Mouse (Mus musculus) thymus, adult 2 months (tissue): Measurements from ENCODE around the gene Osbp. TPM values are rescaled to one million over a fixed set of nuclear protein-coding genes. Genes with fewer than 3 reads are reported as not detected.

Experiments used
- DNase-seq: peaks from one replicate; pipeline ENCODE4 v3.0.0; 2021
- H3K27ac ChIP-seq: fragments of 200-500 bp; 2 replicates; pipeline ENCODE4 v1.5.1; 2012; ENCODE audit warnings: low read length, control low read depth; ENCODE audit not compliant: control insufficient read depth, insufficient read depth
- H3K27me3 ChIP-seq: fragments of 200-500 bp; 2 replicates; pipeline ENCODE4 v1.6.1; 2012; ENCODE audit warnings: mild to moderate bottlenecking, low read length, moderate library complexity, mixed read lengths; ENCODE audit not compliant: control insufficient read depth, insufficient read depth
- H3K36me3 ChIP-seq: fragments of 200-500 bp; 2 replicates; pipeline ENCODE4 v1.6.1; 2012; ENCODE audit warnings: mild to moderate bottlenecking, low read length, moderate library complexity; ENCODE audit not compliant: control insufficient read depth, insufficient read depth
- H3K4me1 ChIP-seq: fragments of 200-500 bp; replicated peaks from 2 replicates; pipeline ENCODE4 v1.6.1; 2012; ENCODE audit warnings: low read length; ENCODE audit not compliant: control insufficient read depth, insufficient read depth
- H3K4me3 ChIP-seq: fragments of 200-500 bp; 2 replicates; pipeline ENCODE4 v1.5.1; 2012; ENCODE audit warnings: mild to moderate bottlenecking, low read length, control low read depth, moderate library complexity; ENCODE audit not compliant: control insufficient read depth, insufficient read depth
- CTCF ChIP-seq: fragments of 200-500 bp; IDR thresholded peaks from 2 replicates; pipeline ENCODE4 v1.5.1; 2012; ENCODE audit warnings: mild to moderate bottlenecking, control low read depth, low read length, moderate library complexity, borderline replicate concordance; ENCODE audit not compliant: control insufficient read depth, poor library complexity, insufficient read depth; ENCODE audit errors: extremely low read depth
- POLR2A ChIP-seq: fragments of 200-500 bp; IDR thresholded peaks from 2 replicates; pipeline ENCODE4 v1.6.1; 2012; ENCODE audit warnings: mild to moderate bottlenecking, low read length, control low read depth, moderate library complexity; ENCODE audit not compliant: control insufficient read depth, poor library complexity, insufficient read depth; ENCODE audit errors: extremely low read depth
- WGBS: fragments of 180-500 bp; shearing (Covaris S2); methylation state at CpG from one replicate; pipeline ENCODE4 v1.1.7; 2018; 5-methylcytosine and 5-hydroxymethylcytosine counted together
- polyA plus RNA-seq: library from polyadenylated mRNA; depleted of rRNA; stranded (reverse); fragments of >200 nt; gene quantifications from 2 replicates; pipeline ENCODE4 v1.2.3, GENCODE M21; 2012

Osbp gene
- polyA plus RNA-seq, 1 experiment: 24.5 TPM

GRCm38 (mm10) chr19:12006361-12006947, 40.7 kb downstream of the Osbp start:
- TF ChIP-seq POLR2A (no peak), CTCF (0 out of 2 replicates have a peak, but pooled peaks have one; percentile 24)
- DNase-seq: peak; percentile 57
- Histone ChIP-seq H3K27me3 (no peaks in the 10 kb centered on the region), H3K27ac (no peak overlapping the region), H3K4me1 (peaks cover 13% of the 10 kb centered on the region), H3K36me3 (no peaks in the 10 kb centered on the region), H3K4me3 (peak overlapping the region; percentile 54)
- WGBS: 10% methylated on average over 17 of the region's 17 CpGs

GRCm38 (mm10) chr19:12007105-12007931, 41.6 kb downstream of the Osbp start:
- H3K27ac ChIP-seq: no peak overlapping the region
- TF ChIP-seq POLR2A (no peak), CTCF (no peak)
- H3K4me3 ChIP-seq: no peak overlapping the region
- no peaks in the 10 kb centered on the region for H3K36me3 ChIP-seq
- peaks cover 11% of the 10 kb centered on the region for H3K4me1 ChIP-seq
- peak; percentile 32 for DNase-seq
- no peaks in the 10 kb centered on the region for H3K27me3 ChIP-seq
- 37% methylated on average over 17 of the region's 17 CpGs for WGBS

GRCm38 (mm10) chr19:12008410-12009380, 43.0 kb downstream of the Osbp start:
- no peak overlapping the region for H3K27ac ChIP-seq

GRCm38 (mm10) chr19:12009501-12010280, 44.0 kb downstream of the Osbp start:
- DNase-seq: peak; percentile 74
- WGBS: 2% methylated on average over 24 of the region's 24 CpGs

More at GRCm38 (mm10) chr19:12008410-12009380, 43.0 kb downstream of the Osbp start:
- H3K27me3 ChIP-seq: no peaks in the 10 kb centered on the region
- 69% methylated on average over 17 of the region's 17 CpGs for WGBS
- TF ChIP-seq POLR2A (no peak), CTCF (no peak)
- DNase-seq: no peak
- H3K4me1 ChIP-seq: peaks cover 11% of the 10 kb centered on the region
- H3K36me3 ChIP-seq: no peaks in the 10 kb centered on the region
- no peak overlapping the region for H3K4me3 ChIP-seq

GRCm38 (mm10) chr19:12010281-12010771, 44.6 kb downstream of the Osbp start:
- peak overlapping the region; percentile 71 for H3K27ac ChIP-seq
- DNase-seq: peak; percentile 42
- under 1% methylated on average over 24 of the region's 24 CpGs for WGBS
- H3K4me1 ChIP-seq: peaks cover 6% of the 10 kb centered on the region
- peak overlapping the region; percentile 87 for H3K4me3 ChIP-seq
- H3K36me3 ChIP-seq: no peaks in the 10 kb centered on the region
- H3K27me3 ChIP-seq: no peaks in the 10 kb centered on the region
- TF ChIP-seq CTCF: no peak
- no peak for TF ChIP-seq POLR2A

More at GRCm38 (mm10) chr19:12009501-12010280, 44.0 kb downstream of the Osbp start:
- H3K27ac ChIP-seq: peak overlapping the region; percentile 71
- H3K4me3 ChIP-seq: peak overlapping the region; percentile 87
- H3K4me1 ChIP-seq: peaks cover 7% of the 10 kb centered on the region
- H3K27me3 ChIP-seq: no peaks in the 10 kb centered on the region
- no peak for TF ChIP-seq POLR2A
- no peak for TF ChIP-seq CTCF
- H3K36me3 ChIP-seq: no peaks in the 10 kb centered on the region
